Mouse (Mus musculus) neural tube, embryonic 10.5 days (tissue): ENCODE measurements around the gene Rnf111.
"Not testable (repeated sequence)": the region's sequence is repeated elsewhere in the genome, so short reads cannot be mapped to it uniquely, and the experiment has no call there.

Experiments used
- DNase-seq: peaks from one replicate; pipeline ENCODE4 v3.0.0-alpha.2; 2017; ENCODE audit warnings: low spot score; ENCODE audit errors: extremely low spot score

Gene Rnf111

GRCm38 (mm10) chr9:70502284-70503014 lies 1.1 kb downstream of the Rnf111 start:
- DNase-seq, result no peak

- DNase-seq, result no peak
Measured at GRCm38 (mm10) chr9:70496990-70497389, 6.5 kb downstream of the Rnf111 start.

- DNase-seq, result no peak
Measured at GRCm38 (mm10) chr9:70493038-70493437, 10.5 kb downstream of the Rnf111 start.

GRCm38 (mm10) chr9:70491176-70491575 lies 12.3 kb downstream of the Rnf111 start:
- no peak for DNase-seq

GRCm38 (mm10) chr9:70487401-70487800 lies 16.1 kb downstream of the Rnf111 start:
- DNase-seq, result no peak

- no peak for DNase-seq
Measured at GRCm38 (mm10) chr9:70485840-70486239, 17.7 kb downstream of the Rnf111 start.

- DNase-seq, result no peak
Measured at GRCm38 (mm10) chr9:70483495-70483894, 20.0 kb downstream of the Rnf111 start.

GRCm38 (mm10) chr9:70481872-70482271 lies 21.7 kb downstream of the Rnf111 start:
- no peak for DNase-seq

GRCm38 (mm10) chr9:70477229-70477628 lies 26.3 kb downstream of the Rnf111 start:
- DNase-seq, result no peak

- no peak for DNase-seq
Measured at GRCm38 (mm10) chr9:70475777-70476270, 27.7 kb downstream of the Rnf111 start.

- no peak for DNase-seq
Measured at GRCm38 (mm10) chr9:70473400-70473799, 30.1 kb downstream of the Rnf111 start.

- not testable (repeated sequence) for DNase-seq
Measured at GRCm38 (mm10) chr9:70463091-70463490, 40.4 kb downstream of the Rnf111 start.

- no peak for DNase-seq
Measured at GRCm38 (mm10) chr9:70452371-70452770, 51.2 kb downstream of the Rnf111 start.

GRCm38 (mm10) chr9:70449072-70449471 lies 54.5 kb downstream of the Rnf111 start:
- no peak for DNase-seq

GRCm38 (mm10) chr9:70439959-70440358 lies 63.6 kb downstream of the Rnf111 start:
- DNase-seq, result no peak

GRCm38 (mm10) chr9:70422661-70423060 lies 80.9 kb downstream of the Rnf111 start:
- no peak for DNase-seq

- DNase-seq, result peak; percentile 95
Measured at GRCm38 (mm10) chr9:70421257-70422056, 82.1 kb downstream of the Rnf111 start, which contains the start of gene Ccnb2. Gene Ccnb2 (minus strand): TSS chr9:70421547.

GRCm38 (mm10) chr9:70416412-70416811 lies 87.1 kb downstream of the Rnf111 start:
- DNase-seq, result no peak

- no peak for DNase-seq
Measured at GRCm38 (mm10) chr9:70413038-70413437, 90.5 kb downstream of the Rnf111 start.

GRCm38 (mm10) chr9:70410668-70411067 lies 92.9 kb downstream of the Rnf111 start:
- DNase-seq, result no peak

- DNase-seq, result no peak
Measured at GRCm38 (mm10) chr9:70409743-70410142, 93.8 kb downstream of the Rnf111 start.

- DNase-seq, result no peak
Measured at GRCm38 (mm10) chr9:70408791-70409190, 94.7 kb downstream of the Rnf111 start.
